Mouse (Mus musculus): ENCODE measurements around the gene Sh3pxd2b.

DNA sequence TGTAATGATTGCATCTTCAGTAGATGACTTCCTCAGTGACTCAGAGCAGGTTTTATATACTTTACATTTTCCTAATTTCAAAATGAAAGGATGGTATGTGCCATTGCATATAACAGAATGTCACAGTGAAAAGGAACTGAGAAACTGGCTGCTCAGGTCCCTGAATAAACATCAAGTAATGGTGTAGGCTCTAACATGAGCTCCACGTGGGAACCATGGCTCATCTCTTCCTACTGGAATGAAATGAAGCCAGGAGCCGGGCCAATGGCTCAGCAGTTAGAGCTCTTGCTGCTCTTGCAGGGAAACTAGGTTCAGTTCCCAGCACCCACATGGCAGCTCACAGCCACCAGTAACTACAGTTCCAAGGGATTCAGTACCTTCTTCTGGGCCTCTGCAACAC, 124.3 kb downstream of the Sh3pxd2b start:
- TF ChIP-seq MAFK (IDR thresholded peaks at IDR 0.05; ENCODE audit: insufficient replicate concordance, low read length), result no peak
- no peak for TF ChIP-seq EP300 (IDR thresholded peaks at IDR 0.05; ENCODE audit: low read length)
- no peak for TF ChIP-seq POLR2A (IDR thresholded peaks at IDR 0.05; ENCODE audit: low read depth, low read length)
- no peak for TF ChIP-seq CTCF (conservative IDR thresholded peaks at IDR 0.05 in 1 of 2, IDR thresholded peaks at IDR 0.05 in 1 of 2; ENCODE audit: low read depth in 2 of 2, low read length in 2 of 2)
- TF ChIP-seq ZC3H11A (IDR thresholded peaks at IDR 0.05; ENCODE audit: low read depth, low read length), result no peak
- no peak for TF ChIP-seq UBTF (IDR thresholded peaks at IDR 0.05; ENCODE audit: low read depth, low read length)
- TF ChIP-seq ELF1 (IDR thresholded peaks at IDR 0.05; ENCODE audit: low read depth, low read length), result no peak
- TF ChIP-seq HCFC1 (IDR thresholded peaks at IDR 0.05; ENCODE audit: low read depth, low read length), result no peak
- no peak for TF ChIP-seq MAX (IDR thresholded peaks at IDR 0.05; ENCODE audit: low read length)
- TF ChIP-seq ZMIZ1 (IDR thresholded peaks at IDR 0.05; ENCODE audit: low read depth, low read length), result no peak
- TF ChIP-seq BHLHE40 (IDR thresholded peaks at IDR 0.05; ENCODE audit: low read depth, low read length), result no peak
